Mouse (Mus musculus) liver, postnatal 0 days (tissue): Measurements from ENCODE around the gene Klhl2. TPM values are rescaled to one million over a fixed set of nuclear protein-coding genes. Genes with fewer than 3 reads are reported as not detected.

Source experiments
- ATAC-seq: fragments of 200-750 bp; cut with Nextera tagmentation; 2 replicates; pipeline ENCODE4 v1.8.0; 2017; ENCODE audit warnings: mild to moderate bottlenecking, moderate library complexity
- DNase-seq: peaks from one replicate; pipeline ENCODE4 v3.0.0-alpha.2; 2016
- H3K27ac ChIP-seq: fragments of 300-500 bp; sonication (generic); 2 replicates; pipeline ENCODE4 v1.5.1; 2014; ENCODE audit warnings: antibody characterized with exemption, moderate library complexity, mild to moderate bottlenecking, low read depth
- H3K27me3 ChIP-seq: fragments of 300-500 bp; sonication (generic); 2 replicates; pipeline ENCODE4 v1.6.1; 2014; ENCODE audit warnings: low read length, control low read depth, mixed read lengths; ENCODE audit not compliant: insufficient read depth
- H3K36me3 ChIP-seq: fragments of 300-500 bp; sonication (generic); replicated peaks from 2 replicates; pipeline ENCODE4 v1.6.1; 2014; ENCODE audit warnings: mild to moderate bottlenecking, control low read depth, low read length, moderate library complexity, mixed read lengths; ENCODE audit not compliant: insufficient read depth
- H3K4me1 ChIP-seq: fragments of 300-500 bp; sonication (generic); 2 replicates; pipeline ENCODE4 v1.6.1; 2014; ENCODE audit warnings: antibody characterized with exemption, mild to moderate bottlenecking, control low read depth; ENCODE audit not compliant: insufficient read depth
- H3K4me2 ChIP-seq: fragments of 300-500 bp; sonication (generic); 2 replicates; pipeline ENCODE4 v1.6.1; 2014; ENCODE audit warnings: low read depth, mild to moderate bottlenecking, low read length, moderate library complexity, mixed read lengths
- H3K4me3 ChIP-seq: fragments of 300-500 bp; sonication (generic); 2 replicates; pipeline ENCODE4 v1.5.1; 2014; ENCODE audit warnings: low read depth, low read length
- H3K9ac ChIP-seq: fragments of 300-500 bp; sonication (generic); replicated peaks from 2 replicates; pipeline ENCODE4 v1.6.1; 2014; ENCODE audit warnings: mild to moderate bottlenecking, moderate library complexity
- H3K9me3 ChIP-seq: fragments of 300-500 bp; sonication (generic); 2 replicates; pipeline ENCODE4 v1.6.1; 2016; ENCODE audit warnings: mild to moderate bottlenecking, control low read depth, low read length, mixed read lengths
- CTCF ChIP-seq: sonication (generic); IDR thresholded peaks from 2 replicates; pipeline ENCODE4 v1.5.1; 2016; ENCODE audit warnings: antibody characterized with exemption, low read depth
- EP300 ChIP-seq: IDR thresholded peaks from 2 replicates; pipeline ENCODE4 v1.6.1; 2016; ENCODE audit warnings: antibody characterized with exemption, low read depth, mild to moderate bottlenecking
- WGBS: fragments of 180-500 bp; shearing (Covaris S2); extraction: QIAGEN DNeasy Blood & Tissue Kit; methylation state at CpG from one replicate; pipeline ENCODE4 v1.1.7; 2014; ENCODE audit not compliant: insufficient replicate concordance; 5-methylcytosine and 5-hydroxymethylcytosine counted together
- polyA plus RNA-seq: library from polyadenylated mRNA; unstranded; fragments of >200 nt; fragmentation: Nextera tagmentation; extraction: Ambion mirVana; gene quantifications from 2 replicates; pipeline ENCODE4 v1.2.1, GENCODE M21; 2015

Klhl2 gene
- 6.2 and 6.7 TPM in 2 replicates for polyA plus RNA-seq

GRCm38 (mm10) chr8:64849897-64850541 is at the start of gene Klhl2:
Gene Klhl2 (minus strand): TSS chr8:64850017.
- WGBS: under 1% methylated on average over 22 of the region's 68 CpGs
- Histone ChIP-seq H3K36me3 (no peaks in the 10 kb centered on the region), H3K4me3 (peak within 1 kb of the TSS; percentile 75), H3K9ac (peak within 1 kb of the TSS; percentile 78), H3K4me2 (peak within 1 kb of the TSS; percentile 95), H3K4me1 (peaks cover 12% of the 10 kb centered on the region; the same call in 1 of the 2 replicates), H3K9me3 (no peaks in the 10 kb centered on the region), H3K27me3 (no peaks in the 10 kb centered on the region), H3K27ac (peak within 1 kb of the TSS; percentile 66)
- TF ChIP-seq EP300 (no peak), CTCF (no peak)
- ATAC-seq: peak; percentile 86
- peak; percentile 81 for DNase-seq

- no peak for TF ChIP-seq EP300
- TF ChIP-seq CTCF: no peak
- Histone ChIP-seq H3K36me3 (no peaks in the 10 kb centered on the region), H3K4me2 (no peak overlapping the region), H3K9me3 (no peaks in the 10 kb centered on the region), H3K9ac (no peak overlapping the region), H3K27me3 (no peaks in the 10 kb centered on the region), H3K4me3 (no peak overlapping the region), H3K4me1 (no peaks in the 10 kb centered on the region), H3K27ac (no peak overlapping the region)
- DNase-seq (no peak), ATAC-seq (no peak)
- WGBS: 46% methylated on average over 4 of the region's 4 CpGs
These were observed 48.9 kb upstream of the Klhl2 start for GRCm38 (mm10) chr8:64898710-64899109.

GRCm38 (mm10) chr8:64896731-64897130 is 46.9 kb upstream of the Klhl2 start:
- H3K4me1 ChIP-seq: no peaks in the 10 kb centered on the region
- 37% methylated on average over 5 of the region's 5 CpGs for WGBS
- H3K36me3 ChIP-seq: no peaks in the 10 kb centered on the region
- DNase-seq: no peak
- TF ChIP-seq EP300 (no peak), CTCF (no peak)
- H3K4me3 ChIP-seq: no peak overlapping the region
- H3K4me2 ChIP-seq: no peak overlapping the region
- H3K9ac ChIP-seq: no peak overlapping the region
- no peaks in the 10 kb centered on the region for H3K9me3 ChIP-seq
- ATAC-seq: no peak
- H3K27ac ChIP-seq: no peak overlapping the region
- no peaks in the 10 kb centered on the region for H3K27me3 ChIP-seq

- Histone ChIP-seq H3K9me3 (no peaks in the 10 kb centered on the region), H3K9ac (no peak overlapping the region), H3K36me3 (no peaks in the 10 kb centered on the region), H3K4me1 (no peaks in the 10 kb centered on the region), H3K27ac (no peak overlapping the region), H3K27me3 (no peaks in the 10 kb centered on the region), H3K4me2 (no peak overlapping the region), H3K4me3 (no peak overlapping the region)
- ATAC-seq (no peak), DNase-seq (no peak)
- WGBS: 32% methylated on average over 13 of the region's 13 CpGs
- TF ChIP-seq EP300 (peak; percentile 71), CTCF (no peak)
These were observed 30.9 kb upstream of the Klhl2 start for GRCm38 (mm10) chr8:64880619-64881200.

- H3K36me3 ChIP-seq: no peaks in the 10 kb centered on the region
- H3K27ac ChIP-seq: no peak overlapping the region
- H3K27me3 ChIP-seq: no peaks in the 10 kb centered on the region
- H3K9me3 ChIP-seq: no peaks in the 10 kb centered on the region
- no peak overlapping the region for H3K9ac ChIP-seq
- H3K4me1 ChIP-seq: no peaks in the 10 kb centered on the region
- DNase-seq (peak; percentile 31), ATAC-seq (peak; percentile 65)
- TF ChIP-seq CTCF (no peak), EP300 (no peak)
- H3K4me2 ChIP-seq: 0 out of 2 replicates have a peak overlapping the region, but pooled peaks have one; percentile 13
- WGBS: 72% methylated on average over 22 of the region's 22 CpGs
- H3K4me3 ChIP-seq: no peak overlapping the region
These were observed 28.0 kb upstream of the Klhl2 start for GRCm38 (mm10) chr8:64877630-64878312.

- WGBS: 47% methylated on average over 12 of the region's 12 CpGs
- ATAC-seq: no peak
- no peaks in the 10 kb centered on the region for H3K4me1 ChIP-seq
These were observed 21.8 kb upstream of the Klhl2 start for GRCm38 (mm10) chr8:64871469-64872165.

More at GRCm38 (mm10) chr8:64871469-64872165, 21.8 kb upstream of the Klhl2 start:
- H3K27ac ChIP-seq: no peak overlapping the region
- H3K9me3 ChIP-seq: no peaks in the 10 kb centered on the region
- H3K36me3 ChIP-seq: no peaks in the 10 kb centered on the region
- no peaks in the 10 kb centered on the region for H3K27me3 ChIP-seq
- H3K4me2 ChIP-seq: no peak overlapping the region
- DNase-seq: no peak
- no peak overlapping the region for H3K9ac ChIP-seq
- TF ChIP-seq CTCF: no peak
- no peak for TF ChIP-seq EP300
- H3K4me3 ChIP-seq: no peak overlapping the region
